ENCODE assay signal across 8 mouse cellular contexts in the genomic region with DNA sequence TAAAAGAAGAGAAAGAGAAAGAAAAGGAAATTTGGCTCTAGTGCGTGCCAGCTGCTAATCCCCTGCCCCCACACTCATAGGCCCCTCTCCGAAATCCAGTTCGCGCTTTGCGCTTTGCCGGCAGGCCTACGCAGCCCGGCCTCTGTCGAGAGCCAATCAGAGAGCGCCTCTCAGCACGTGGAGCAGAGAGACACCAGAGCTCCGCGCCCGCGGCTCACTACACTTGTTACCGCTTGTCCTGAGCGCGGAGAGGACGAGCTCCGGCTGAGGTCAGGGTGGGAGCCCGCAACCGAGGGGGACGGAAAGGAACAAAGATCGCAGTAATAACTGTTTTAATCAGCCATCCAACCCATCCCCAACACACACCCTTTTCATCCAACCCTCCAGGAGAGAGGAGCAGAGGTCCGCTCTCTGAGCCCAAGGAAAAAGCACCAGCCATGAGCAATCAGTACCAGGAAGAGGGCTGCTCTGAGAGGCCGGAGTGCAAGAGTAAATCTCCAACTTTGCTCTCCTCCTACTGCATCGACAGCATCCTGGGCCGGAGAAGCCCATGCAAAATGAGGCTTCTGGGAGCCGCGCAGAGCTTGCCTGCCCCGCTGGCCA. TPM values are rescaled to one million over a fixed set of nuclear protein-coding genes. Genes with fewer than 3 reads are reported as not detected.
DNase-seq lines count a peak whose midpoint lies in the region; ATAC-seq lines count a peak whose summit lies in the region.

A gene (plus strand): TSS at position 155 of the 603 bp plus-strand sequence.

- H3K36me3 ChIP-seq in forebrain, embryonic 12.5 days (replicated peaks), result no peaks in the 10 kb centered on the region
- H3K36me3 ChIP-seq in hindbrain, embryonic 12.5 days, result no peaks in the 10 kb centered on the region

- H3K27ac ChIP-seq in forebrain, embryonic 12.5 days, result peak within 1 kb of the TSS; percentile 84
- no peak within 1 kb of the TSS for H3K27ac ChIP-seq in hindbrain, embryonic 12.5 days

- no peaks in the 10 kb centered on the region for H3K9me3 ChIP-seq in forebrain, embryonic 12.5 days
- H3K9me3 ChIP-seq in hindbrain, embryonic 12.5 days (replicated peaks), result no peaks in the 10 kb centered on the region

- peak; percentile 44 for DNase-seq in urinary bladder, postnatal 14 days (ENCODE audit: low spot score)
- DNase-seq in urinary bladder, postnatal 25 days (ENCODE audit: low spot score), result no peak
- DNase-seq in left cerebral cortex, adult 11 months (ENCODE audit: low spot score), result peak; percentile 52
- DNase-seq in lung, postnatal 25 days (ENCODE audit: low spot score), result peak; percentile 8
- peak; percentile 70 for DNase-seq in right cerebral cortex, postnatal 14 days

- H3K4me3 ChIP-seq in forebrain, embryonic 12.5 days (replicated peaks), result peak within 1 kb of the TSS; percentile 61
- H3K4me3 ChIP-seq in hindbrain, embryonic 12.5 days, result peak within 1 kb of the TSS; percentile 10; the same call in 1 of the 2 replicates

- WGBS in forebrain, embryonic 12.5 days, result 13% methylated on average over 31 of the region's 31 CpGs
- 28% methylated on average over 31 of the region's 31 CpGs for WGBS in hindbrain, embryonic 12.5 days

- peaks cover 14% of the 10 kb centered on the region; the same call in 1 of the 2 replicates for H3K27me3 ChIP-seq in forebrain, embryonic 12.5 days
- H3K27me3 ChIP-seq in hindbrain, embryonic 12.5 days, result peaks cover 85% of the 10 kb centered on the region

- peak; percentile 90 for ATAC-seq in forebrain, embryonic 12.5 days (ENCODE audit: low FRiP score)
- ATAC-seq in hindbrain, embryonic 12.5 days (ENCODE audit: low FRiP score), result peak; percentile 91
- ATAC-seq in cerebellum, adult (ENCODE audit: insufficient number of reproducible peaks, low FRiP score, low TSS enrichment), result no peak

- H3K9ac ChIP-seq in forebrain, embryonic 12.5 days, result peak within 1 kb of the TSS; percentile 83
- no peak within 1 kb of the TSS for H3K9ac ChIP-seq in hindbrain, embryonic 12.5 days

- peak within 1 kb of the TSS; percentile 56 for H3K4me2 ChIP-seq in forebrain, embryonic 12.5 days
- peak within 1 kb of the TSS; percentile 28 for H3K4me2 ChIP-seq in hindbrain, embryonic 12.5 days (replicated peaks)

- peaks cover 5% of the 10 kb centered on the region for H3K4me1 ChIP-seq in forebrain, embryonic 12.5 days
- peaks cover 8% of the 10 kb centered on the region for H3K4me1 ChIP-seq in hindbrain, embryonic 12.5 days

RNA-seq across cellular contexts. Expression of the gene that starts here (rescaled TPM):
- polyA plus RNA-seq in forebrain, embryonic 12.5 days (2016; fragmentation: Nextera tagmentation; extraction: Ambion mirVana), result 69.1 and 78.4 TPM in 2 replicates
- polyA plus RNA-seq in hindbrain, embryonic 12.5 days (2016; fragmentation: Nextera tagmentation; extraction: Ambion mirVana), result 4.1 and 5.1 TPM in 2 replicates

Comparison
In these comparisons a context has a peak if more than half of its experiments do, and no peak if none do; other contexts are left out.
1. RNA of the gene that starts here (polyA plus RNA-seq): 69.1 to 78.4 TPM in forebrain, embryonic 12.5 days; 4.1 to 5.1 TPM in hindbrain, embryonic 12.5 days; every median in the first group is over 10 times any median in the second.